Mouse (Mus musculus) stomach, embryonic 14.5 days (tissue): ENCODE measurements at regions not wholly inside any gene's neighbourhood (a gene's known extent, or its start where the extent isn't known, plus 50 kb on each side); places are given as distances from the start of the nearest gene placed in this dataset.
A peak's percentile ranks its signal among the peaks of the same experiment; 100 is the strongest.

ENCODE experiments used
- ATAC-seq: fragments of 200-750 bp; cut with Nextera tagmentation; 2 replicates; pipeline ENCODE4 v1.8.0; 2017; ENCODE audit warnings: low read depth, moderate TSS enrichment; ENCODE audit not compliant: insufficient number of reproducible peaks, insufficient read depth, low FRiP score
- H3K27ac ChIP-seq: fragments of 300-500 bp; sonication (generic); 2 replicates; pipeline ENCODE4 v1.5.1; 2014; ENCODE audit warnings: mild to moderate bottlenecking, low read length, moderate library complexity, mixed read lengths
- H3K27me3 ChIP-seq: fragments of 300-500 bp; sonication (generic); 2 replicates; pipeline ENCODE4 v1.6.1; 2014; ENCODE audit warnings: low read length, control low read depth, mixed read lengths; ENCODE audit not compliant: control insufficient read depth, insufficient read depth
- H3K36me3 ChIP-seq: fragments of 300-500 bp; sonication (generic); 2 replicates; pipeline ENCODE4 v1.6.1; 2014; ENCODE audit warnings: mild to moderate bottlenecking, control low read depth, low read length, moderate library complexity, mixed read lengths; ENCODE audit not compliant: control insufficient read depth, insufficient read depth
- H3K4me1 ChIP-seq: fragments of 300-500 bp; sonication (generic); 2 replicates; pipeline ENCODE4 v1.6.1; 2014; ENCODE audit warnings: low read length, control low read depth, mixed read lengths; ENCODE audit not compliant: control insufficient read depth, insufficient read depth
- H3K4me2 ChIP-seq: fragments of 300-500 bp; sonication (generic); replicated peaks from 2 replicates; pipeline ENCODE4 v1.6.1; 2014; ENCODE audit warnings: low read depth, low read length, control low read depth
- H3K4me3 ChIP-seq: fragments of 300-500 bp; sonication (generic); 2 replicates; pipeline ENCODE4 v1.5.1; 2014; ENCODE audit warnings: low read depth, low read length, control low read depth
- H3K9ac ChIP-seq: fragments of 300-500 bp; sonication (generic); replicated peaks from 2 replicates; pipeline ENCODE4 v1.6.1; 2014; ENCODE audit warnings: low read depth, mild to moderate bottlenecking, control low read depth, low read length, moderate library complexity, mixed read lengths
- H3K9me3 ChIP-seq: fragments of 300-500 bp; sonication (generic); 2 replicates; pipeline ENCODE4 v1.6.1; 2016; ENCODE audit warnings: low read depth, low read length, control low read depth; ENCODE audit not compliant: control insufficient read depth
- WGBS: fragments of 180-500 bp; shearing (Covaris S2); extraction: QIAGEN DNeasy Blood & Tissue Kit; methylation state at CpG from one replicate; pipeline ENCODE4 v1.1.7; 2014; 5-methylcytosine and 5-hydroxymethylcytosine counted together

DNA sequence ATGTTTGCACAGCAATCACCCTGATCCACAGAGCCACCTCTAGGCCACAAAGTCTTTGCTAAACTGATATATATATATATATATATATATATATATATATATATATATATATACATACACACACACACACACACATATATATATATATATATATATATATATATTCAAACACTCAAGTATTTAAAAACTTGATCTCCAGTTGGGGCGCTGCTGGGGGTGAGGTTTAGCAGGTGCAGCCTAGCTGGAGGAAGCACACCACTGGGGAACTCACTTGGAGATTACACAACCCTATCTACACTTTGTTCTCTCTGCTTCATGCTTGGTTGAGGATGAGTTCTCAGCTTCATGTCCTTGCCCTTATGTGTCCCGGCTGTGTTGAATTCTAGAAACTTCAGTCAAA, 153.6 kb upstream of the Sdk2 start:
- Histone ChIP-seq H3K4me3 (no peak overlapping the region), H3K4me1 (0 out of 2 replicates have a peak, but pooled peaks cover 4% of the 10 kb centered on the region), H3K27me3 (no peaks in the 10 kb centered on the region), H3K9me3 (0 out of 2 replicates have a peak, but pooled peaks cover 2% of the 10 kb centered on the region), H3K9ac (no peak overlapping the region), H3K36me3 (no peaks in the 10 kb centered on the region), H3K4me2 (no peak overlapping the region), H3K27ac (no peak overlapping the region)
- WGBS, result 87% methylated on average over 2 of the region's 2 CpGs
- ATAC-seq, result no peak

DNA sequence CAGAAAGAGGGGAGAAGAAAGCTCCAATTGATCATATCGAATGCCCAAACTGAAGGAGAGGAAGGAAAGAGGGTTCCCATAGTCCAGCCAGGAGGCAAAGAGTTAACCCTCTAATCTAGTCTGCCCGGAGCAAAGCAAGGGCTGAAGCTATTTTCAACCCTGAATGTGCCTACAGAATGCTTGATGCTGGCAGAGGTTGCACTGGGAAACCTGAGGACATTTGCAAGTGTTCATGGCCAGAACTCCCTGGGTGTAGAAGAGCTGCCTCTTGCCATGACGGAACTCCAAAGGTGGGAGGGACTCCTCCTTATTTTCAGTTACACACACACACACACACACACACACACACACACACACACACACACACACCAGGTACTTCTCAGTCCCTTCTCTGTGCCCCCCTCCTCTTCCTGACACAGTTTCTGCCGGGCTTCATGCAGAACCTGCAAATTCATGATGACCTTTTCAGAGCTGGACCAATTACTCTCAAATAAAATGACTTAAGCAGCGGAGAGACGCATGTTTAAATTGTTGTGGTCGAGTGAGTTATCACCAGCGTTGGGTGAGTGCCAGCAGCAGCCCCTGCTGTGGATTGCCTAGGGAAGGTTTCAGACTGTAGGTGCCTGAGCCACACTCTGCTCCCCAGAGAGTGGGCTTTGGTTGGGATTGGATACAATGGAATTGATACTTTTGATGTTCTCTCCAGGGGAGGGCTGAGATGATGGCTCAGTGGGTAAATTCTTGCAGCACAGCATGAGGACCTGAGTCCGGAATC, 152.1 kb upstream of the Sdk2 start:
- no peak overlapping the region for H3K4me3 ChIP-seq
- H3K27me3 ChIP-seq, result no peaks in the 10 kb centered on the region
- H3K9me3 ChIP-seq, result 0 out of 2 replicates have a peak, but pooled peaks cover 2% of the 10 kb centered on the region
- 0 out of 2 replicates have a peak, but pooled peaks cover 4% of the 10 kb centered on the region for H3K4me1 ChIP-seq
- ATAC-seq, result no peak
- WGBS, result 23% methylated on average over 9 of the region's 9 CpGs
- no peak overlapping the region for H3K4me2 ChIP-seq
- no peaks in the 10 kb centered on the region for H3K36me3 ChIP-seq
- no peak overlapping the region for H3K27ac ChIP-seq
- H3K9ac ChIP-seq, result no peak overlapping the region

DNA sequence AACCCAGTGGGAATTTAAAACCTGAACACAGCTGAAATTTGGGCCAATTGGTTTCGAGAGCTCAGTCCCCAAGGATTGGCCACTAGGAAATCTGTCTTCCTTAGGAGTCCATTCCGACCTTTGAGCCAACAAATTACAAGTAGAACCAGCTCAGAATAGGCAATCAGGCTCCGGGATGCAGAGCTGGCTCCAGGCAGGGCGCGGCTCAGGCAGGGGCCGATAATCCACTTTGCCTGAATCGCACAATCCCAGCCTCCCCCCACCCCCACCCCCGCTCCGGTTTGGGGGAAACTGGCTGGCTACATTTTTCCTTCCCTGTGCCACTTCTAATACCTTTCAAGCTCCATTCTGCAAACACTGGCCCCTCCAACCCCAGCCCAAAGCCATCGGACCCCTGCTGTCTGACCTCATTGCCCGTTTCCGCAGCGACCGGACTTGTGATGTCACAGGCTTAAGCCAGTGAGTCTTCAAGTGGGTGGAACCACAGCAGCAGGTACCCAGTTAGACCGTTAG, 150.5 kb upstream of the Sdk2 start:
- ATAC-seq, result 0 out of 2 replicates have a peak, but pooled peaks have one; percentile 46
- 4% methylated on average over 15 of the region's 15 CpGs for WGBS
- H3K4me3 ChIP-seq, result peak overlapping the region; percentile 5; the same call in 1 of the 2 replicates
- H3K9me3 ChIP-seq, result no peaks in the 10 kb centered on the region
- H3K27ac ChIP-seq, result no peak overlapping the region
- H3K27me3 ChIP-seq, result no peaks in the 10 kb centered on the region
- H3K36me3 ChIP-seq, result no peaks in the 10 kb centered on the region
- no peak overlapping the region for H3K9ac ChIP-seq
- H3K4me2 ChIP-seq, result peak overlapping the region; percentile 31
- 0 out of 2 replicates have a peak, but pooled peaks cover 4% of the 10 kb centered on the region for H3K4me1 ChIP-seq

DNA sequence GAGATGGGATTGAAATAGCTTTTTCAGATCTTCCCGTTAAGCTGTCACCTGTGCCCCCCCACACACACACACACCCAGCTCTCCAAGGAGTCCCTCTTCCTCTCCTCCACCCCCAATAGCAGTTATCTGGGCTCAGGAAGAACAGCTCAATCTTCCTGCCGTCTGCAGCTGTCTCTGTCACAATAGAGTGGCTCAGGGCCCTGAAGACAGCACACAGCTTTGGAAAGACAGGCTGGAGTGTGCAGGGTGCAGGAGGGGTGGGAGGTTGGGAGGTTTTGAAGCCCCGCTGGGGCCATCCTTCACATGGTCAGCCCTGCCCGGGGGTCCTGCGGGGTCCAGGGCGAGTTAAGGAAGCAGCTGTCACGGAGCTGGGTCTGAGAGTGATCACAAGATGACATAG, 149.6 kb upstream of the Sdk2 start:
- no peaks in the 10 kb centered on the region for H3K9me3 ChIP-seq
- no peak overlapping the region for H3K27ac ChIP-seq
- 0 out of 2 replicates have a peak, but pooled peaks cover 4% of the 10 kb centered on the region for H3K4me1 ChIP-seq
- H3K9ac ChIP-seq, result no peak overlapping the region
- no peaks in the 10 kb centered on the region for H3K36me3 ChIP-seq
- no peaks in the 10 kb centered on the region for H3K27me3 ChIP-seq
- H3K4me3 ChIP-seq, result no peak overlapping the region
- H3K4me2 ChIP-seq, result 0 out of 2 replicates have a peak overlapping the region, but pooled peaks have one; percentile 31
- no peak for ATAC-seq
- 8% methylated on average over 7 of the region's 7 CpGs for WGBS

DNA sequence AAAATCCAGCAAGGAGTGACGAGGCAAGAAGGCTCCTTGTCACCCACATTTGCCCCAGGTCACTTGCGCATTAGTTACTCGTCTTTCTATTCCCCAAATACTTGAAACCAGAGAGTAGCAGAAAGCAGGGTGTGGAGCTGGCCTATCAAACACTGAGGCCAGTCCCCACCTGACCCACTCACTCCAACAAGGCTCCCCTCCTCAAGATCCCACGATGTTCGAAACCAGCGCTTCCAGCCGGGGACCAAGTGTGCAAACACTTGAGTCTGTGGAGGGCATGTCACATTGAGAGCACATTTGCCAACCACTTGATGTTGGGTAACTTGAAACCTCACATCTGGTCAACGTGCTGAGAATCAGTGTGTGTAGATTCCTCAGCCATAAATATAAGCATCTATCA, 148.4 kb upstream of the Sdk2 start:
- H3K4me3 ChIP-seq, result no peak overlapping the region
- H3K9me3 ChIP-seq, result no peaks in the 10 kb centered on the region
- WGBS, result 60% methylated on average over 8 of the region's 8 CpGs
- no peak overlapping the region for H3K27ac ChIP-seq
- H3K27me3 ChIP-seq, result no peaks in the 10 kb centered on the region
- H3K9ac ChIP-seq, result no peak overlapping the region
- H3K36me3 ChIP-seq, result no peaks in the 10 kb centered on the region
- H3K4me1 ChIP-seq, result 0 out of 2 replicates have a peak, but pooled peaks cover 4% of the 10 kb centered on the region
- H3K4me2 ChIP-seq, result no peak overlapping the region
- ATAC-seq, result no peak

GRCm38 (mm10) chr11:114212136-114212535, 145.3 kb upstream of the Sdk2 start:
- ATAC-seq, result no peak
- Histone ChIP-seq H3K36me3 (no peaks in the 10 kb centered on the region), H3K27me3 (no peaks in the 10 kb centered on the region), H3K27ac (no peak overlapping the region), H3K4me1 (0 out of 2 replicates have a peak, but pooled peaks cover 4% of the 10 kb centered on the region), H3K9me3 (no peaks in the 10 kb centered on the region), H3K4me3 (no peak overlapping the region), H3K9ac (no peak overlapping the region), H3K4me2 (no peak overlapping the region)
- WGBS, result 69% methylated on average over 2 of the region's 2 CpGs

DNA sequence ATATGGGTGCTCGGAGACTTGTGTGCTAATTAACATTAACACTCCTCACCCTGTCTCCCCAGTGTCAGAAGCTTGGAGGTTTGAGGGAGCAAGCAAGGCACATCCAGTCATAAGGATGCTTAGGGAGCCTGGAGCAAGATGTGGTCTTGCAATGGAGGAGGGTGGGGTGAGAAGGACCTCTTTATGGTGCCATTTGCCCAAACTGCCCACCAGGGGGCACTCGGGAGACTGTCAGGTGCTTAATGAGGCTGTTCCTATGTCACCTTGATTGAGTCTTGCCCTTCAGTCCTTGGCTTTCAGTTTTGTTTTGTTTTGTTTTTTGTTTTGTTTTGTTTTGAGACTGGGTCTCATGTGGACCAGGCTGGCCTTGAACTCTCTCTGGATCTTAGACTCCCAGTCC, 138.3 kb upstream of the Sdk2 start:
- Histone ChIP-seq H3K4me3 (no peak overlapping the region), H3K36me3 (no peaks in the 10 kb centered on the region), H3K4me2 (no peak overlapping the region), H3K27ac (no peak overlapping the region), H3K27me3 (no peaks in the 10 kb centered on the region), H3K9ac (no peak overlapping the region), H3K9me3 (no peaks in the 10 kb centered on the region), H3K4me1 (0 out of 2 replicates have a peak, but pooled peaks cover 3% of the 10 kb centered on the region)
- ATAC-seq, result no peak
- WGBS, result 40% methylated on average over 2 of the region's 2 CpGs

GRCm38 (mm10) chr11:114203416-114203815, 136.6 kb upstream of the Sdk2 start:
- Histone ChIP-seq H3K36me3 (no peaks in the 10 kb centered on the region), H3K4me2 (no peak overlapping the region), H3K27me3 (no peaks in the 10 kb centered on the region), H3K27ac (no peak overlapping the region), H3K9ac (no peak overlapping the region), H3K4me3 (no peak overlapping the region), H3K9me3 (no peaks in the 10 kb centered on the region), H3K4me1 (peaks cover 12% of the 10 kb centered on the region; the same call in 1 of the 2 replicates)
- ATAC-seq, result no peak
- 48% methylated on average over 9 of the region's 9 CpGs for WGBS
